Mouse (Mus musculus) limb, embryonic 11.5 days (tissue): Measurements from ENCODE around the gene Polr1c. TPM values are rescaled to one million over a fixed set of nuclear protein-coding genes. Genes with fewer than 3 reads are reported as not detected.

ENCODE experiments used
- ATAC-seq: fragments of 200-750 bp; cut with Nextera tagmentation; 2 replicates; pipeline ENCODE4 v1.8.0; 2017; ENCODE audit warnings: low read depth; ENCODE audit not compliant: insufficient number of reproducible peaks, low FRiP score, low TSS enrichment
- DNase-seq: peaks from one replicate; pipeline ENCODE4 v3.0.0-alpha.2; 2015; ENCODE audit warnings: low spot score
- H3K27ac ChIP-seq: fragments of 300-500 bp; sonication (generic); replicated peaks from 2 replicates; pipeline ENCODE4 v1.5.1; 2014; ENCODE audit warnings: low read depth, mild to moderate bottlenecking, low read length
- H3K27me3 ChIP-seq: fragments of 300-500 bp; sonication (generic); 2 replicates; pipeline ENCODE4 v1.6.1; 2014; ENCODE audit warnings: mild to moderate bottlenecking, low read length, mixed read lengths; ENCODE audit not compliant: control insufficient read depth, insufficient read depth
- H3K36me3 ChIP-seq: fragments of 300-500 bp; sonication (generic); 2 replicates; pipeline ENCODE4 v1.6.1; 2014; ENCODE audit warnings: mild to moderate bottlenecking, low read length, moderate library complexity, mixed read lengths; ENCODE audit not compliant: control insufficient read depth, insufficient read depth
- H3K4me1 ChIP-seq: fragments of 300-500 bp; sonication (generic); 2 replicates; pipeline ENCODE4 v1.6.1; 2014; ENCODE audit warnings: low read length, mixed read lengths; ENCODE audit not compliant: control insufficient read depth, insufficient read depth
- H3K4me2 ChIP-seq: fragments of 300-500 bp; sonication (generic); 2 replicates; pipeline ENCODE4 v1.6.1; 2014; ENCODE audit warnings: low read depth, mild to moderate bottlenecking, moderate library complexity; ENCODE audit not compliant: severe bottlenecking
- H3K4me3 ChIP-seq: fragments of 300-500 bp; sonication (generic); 2 replicates; pipeline ENCODE4 v1.5.1; 2014; ENCODE audit warnings: low read depth, low read length
- H3K9ac ChIP-seq: fragments of 300-500 bp; sonication (generic); 2 replicates; pipeline ENCODE4 v1.6.1; 2014; ENCODE audit warnings: mild to moderate bottlenecking, low read length
- H3K9me3 ChIP-seq: fragments of 300-500 bp; sonication (generic); 2 replicates; pipeline ENCODE4 v1.6.1; 2016; ENCODE audit warnings: low read length; ENCODE audit not compliant: control insufficient read depth
- WGBS: fragments of 180-500 bp; shearing (Covaris S2); extraction: QIAGEN DNeasy Blood & Tissue Kit; methylation state at CpG from one replicate; pipeline ENCODE4 v1.1.7; 2014; 5-methylcytosine and 5-hydroxymethylcytosine counted together
- polyA plus RNA-seq: library from polyadenylated mRNA; unstranded; fragments of >200 nt; fragmentation: Nextera tagmentation; extraction: Ambion mirVana; gene quantifications from 2 replicates; pipeline ENCODE4 v1.2.1, GENCODE M21; 2014

Gene Polr1c
- polyA plus RNA-seq, 1 experiment from 2014 or later = 124 TPM

DNA sequence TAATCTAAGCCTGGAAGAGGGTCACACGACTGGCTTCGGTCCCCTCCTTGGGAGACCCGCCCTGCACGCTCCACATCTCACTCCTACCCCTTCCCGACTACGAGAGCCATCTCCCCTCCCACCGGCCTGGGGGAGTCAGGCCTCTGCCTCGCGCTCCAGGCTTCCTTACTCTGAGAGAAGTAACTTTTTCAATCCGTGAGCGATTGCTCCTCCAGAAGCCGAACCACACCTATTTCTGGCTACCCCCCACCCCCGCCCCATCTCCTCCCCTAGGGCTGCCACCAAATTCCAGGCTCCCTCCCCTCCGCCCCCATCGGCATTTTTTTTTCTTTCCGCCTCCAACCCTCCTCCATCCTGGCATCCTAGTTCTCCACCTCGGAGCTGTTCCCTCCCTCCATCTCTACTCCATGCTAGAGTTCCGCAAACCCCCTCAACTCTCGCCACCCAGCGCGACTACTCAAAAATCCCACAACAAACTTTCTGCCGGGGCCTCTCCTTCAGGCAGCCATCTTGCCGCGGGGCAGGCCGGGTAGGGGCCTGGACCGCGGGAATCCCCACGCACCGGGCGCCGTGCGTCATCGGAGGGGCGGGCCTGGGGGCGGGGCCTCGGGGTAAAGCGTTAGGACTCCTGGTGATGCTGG is 34.7 kb upstream of the Polr1c start, which contains the start of gene Tjap1:
Gene Tjap1 (minus strand): TSS at position 544 of the 641 bp plus-strand sequence.
- Histone ChIP-seq H3K4me2 (peak within 1 kb of the TSS; percentile 93), H3K4me1 (peaks cover 17% of the 10 kb centered on the region), H3K9me3 (no peaks in the 10 kb centered on the region), H3K27ac (peak within 1 kb of the TSS; percentile 90), H3K9ac (peak within 1 kb of the TSS; percentile 75), H3K27me3 (no peaks in the 10 kb centered on the region), H3K4me3 (peak within 1 kb of the TSS; percentile 74), H3K36me3 (peaks cover 5% of the 10 kb centered on the region; the same call in 1 of the 2 replicates)
- under 1% methylated on average over 37 of the region's 37 CpGs for WGBS
- peak; percentile 96 for DNase-seq
- ATAC-seq = peak; percentile 92

DNA sequence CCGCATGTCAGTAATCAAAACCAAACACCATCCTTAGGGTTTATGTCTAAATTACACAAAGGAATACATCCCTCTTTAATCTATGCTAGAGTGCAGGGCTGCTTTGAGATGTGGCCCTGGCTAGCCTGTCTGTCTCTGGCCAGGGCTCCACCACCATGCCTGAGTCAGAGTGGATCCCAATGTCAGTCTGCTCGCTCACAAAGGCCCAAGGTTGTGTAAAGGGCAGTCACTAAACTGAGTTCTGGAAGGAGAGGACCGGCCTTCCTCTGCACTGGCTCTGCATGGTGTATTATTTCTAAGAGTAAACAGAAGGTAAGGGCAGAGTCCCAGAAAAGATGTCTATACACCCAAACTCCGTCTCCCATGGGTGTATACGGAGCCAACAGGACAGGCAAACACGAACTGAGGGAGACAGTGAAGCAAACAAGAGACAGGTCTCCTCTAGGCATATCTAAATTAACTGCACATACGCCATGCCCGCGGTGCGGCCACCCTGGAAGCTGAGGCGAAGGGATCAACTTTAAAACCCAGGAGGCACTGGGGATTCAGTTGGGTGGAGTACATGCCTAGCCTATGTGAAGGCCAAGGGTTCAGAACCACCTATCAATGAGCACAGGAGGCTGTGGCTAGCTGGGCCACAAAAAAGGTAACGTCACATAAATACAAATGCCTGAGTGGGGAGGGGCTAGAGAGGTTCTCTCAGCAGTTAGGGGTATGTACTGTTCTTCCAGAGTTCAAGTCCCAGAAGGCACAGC is 30.3 kb upstream of the Polr1c start:
- 71% methylated on average over 12 of the region's 12 CpGs for WGBS
- DNase-seq = no peak
- Histone ChIP-seq H3K4me2 (no peak overlapping the region), H3K27ac (peak overlapping the region; percentile 50), H3K27me3 (no peaks in the 10 kb centered on the region), H3K9ac (peak overlapping the region; percentile 9; the same call in 1 of the 2 replicates), H3K4me1 (peaks cover 22% of the 10 kb centered on the region), H3K9me3 (no peaks in the 10 kb centered on the region), H3K4me3 (no peak overlapping the region), H3K36me3 (peaks cover 10% of the 10 kb centered on the region; the same call in 1 of the 2 replicates)
- no peak for ATAC-seq

DNA sequence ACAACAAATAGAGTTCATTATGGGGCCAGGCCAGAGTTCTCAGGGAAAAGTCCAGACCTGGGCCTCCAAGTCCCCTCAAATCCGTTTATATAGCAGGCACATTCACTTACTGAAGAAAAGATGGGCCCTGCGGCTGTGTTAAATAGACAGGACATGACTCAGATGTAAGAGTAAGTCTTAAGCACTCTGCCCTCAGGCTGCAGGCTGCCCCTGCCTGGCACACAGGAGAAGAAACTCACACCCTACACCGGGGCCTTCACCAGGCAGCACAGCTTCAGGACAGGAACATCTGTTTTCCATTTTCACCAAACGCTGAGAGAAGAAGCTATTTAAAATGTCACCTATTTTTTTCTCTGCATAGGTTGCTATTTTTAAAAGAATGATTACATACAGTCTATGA is 29.7 kb upstream of the Polr1c start:
- Histone ChIP-seq H3K4me3 (no peak overlapping the region), H3K9ac (no peak overlapping the region), H3K36me3 (peaks cover 13% of the 10 kb centered on the region; the same call in 1 of the 2 replicates), H3K9me3 (no peaks in the 10 kb centered on the region), H3K4me1 (peaks cover 22% of the 10 kb centered on the region), H3K27ac (no peak overlapping the region), H3K4me2 (no peak overlapping the region), H3K27me3 (no peaks in the 10 kb centered on the region)
- no peak for ATAC-seq
- peak; percentile 50 for DNase-seq
- WGBS = 17% methylated on average over 4 of the region's 4 CpGs

DNA sequence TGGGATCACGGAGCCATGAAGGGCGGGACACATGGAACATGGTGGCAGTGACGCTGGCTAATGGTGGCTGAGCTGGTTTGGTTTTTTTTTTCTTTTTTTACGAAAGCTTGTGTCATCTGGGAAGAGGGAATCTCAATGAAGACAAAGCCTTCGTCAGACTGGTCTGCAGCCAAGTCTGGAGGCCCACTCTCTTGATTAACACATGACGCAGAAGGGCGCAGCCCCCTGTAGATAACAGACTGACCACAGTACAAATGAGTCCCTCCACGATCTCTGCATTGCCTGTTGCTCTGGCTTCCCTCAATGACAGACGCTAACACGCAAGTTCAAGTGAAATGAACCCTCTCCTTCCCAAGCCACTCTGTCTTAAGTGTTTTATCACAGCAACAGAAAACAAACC is 27.7 kb upstream of the Polr1c start:
- DNase-seq (no peak), ATAC-seq (no peak)
- Histone ChIP-seq H3K9me3 (no peaks in the 10 kb centered on the region), H3K4me1 (peaks cover 9% of the 10 kb centered on the region), H3K9ac (no peak overlapping the region), H3K27ac (no peak overlapping the region), H3K4me3 (no peak overlapping the region), H3K36me3 (peaks cover 24% of the 10 kb centered on the region), H3K4me2 (no peak overlapping the region), H3K27me3 (no peaks in the 10 kb centered on the region)
- WGBS = 95% methylated on average over 10 of the region's 10 CpGs

DNA sequence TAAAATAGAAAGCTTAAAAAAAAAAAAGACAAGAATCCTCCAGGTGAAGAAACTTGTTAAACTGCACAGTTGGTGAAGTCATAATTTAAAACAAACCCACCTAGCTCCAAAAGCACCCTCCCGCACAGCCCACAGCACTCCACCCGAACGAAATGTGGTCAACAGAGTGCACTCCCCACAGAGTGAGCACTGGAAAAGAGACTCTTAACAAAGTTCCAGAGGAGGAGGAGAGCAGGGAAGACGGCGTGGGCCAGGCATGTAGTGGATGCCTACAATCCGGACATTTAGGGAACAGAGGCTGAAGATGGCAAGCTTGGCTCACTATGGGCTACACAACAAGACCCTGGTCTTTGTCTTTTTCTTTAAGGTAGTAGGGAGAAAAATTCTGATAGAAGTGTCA is 27.2 kb upstream of the Polr1c start:
- H3K4me3 ChIP-seq = no peak overlapping the region
- no peaks in the 10 kb centered on the region for H3K9me3 ChIP-seq
- peaks cover 9% of the 10 kb centered on the region for H3K4me1 ChIP-seq
- H3K4me2 ChIP-seq = no peak overlapping the region
- WGBS = 91% methylated on average over 6 of the region's 6 CpGs
- no peaks in the 10 kb centered on the region for H3K27me3 ChIP-seq
- H3K36me3 ChIP-seq = peaks cover 24% of the 10 kb centered on the region
- DNase-seq (no peak), ATAC-seq (no peak)
- H3K27ac ChIP-seq = no peak overlapping the region
- no peak overlapping the region for H3K9ac ChIP-seq

DNA sequence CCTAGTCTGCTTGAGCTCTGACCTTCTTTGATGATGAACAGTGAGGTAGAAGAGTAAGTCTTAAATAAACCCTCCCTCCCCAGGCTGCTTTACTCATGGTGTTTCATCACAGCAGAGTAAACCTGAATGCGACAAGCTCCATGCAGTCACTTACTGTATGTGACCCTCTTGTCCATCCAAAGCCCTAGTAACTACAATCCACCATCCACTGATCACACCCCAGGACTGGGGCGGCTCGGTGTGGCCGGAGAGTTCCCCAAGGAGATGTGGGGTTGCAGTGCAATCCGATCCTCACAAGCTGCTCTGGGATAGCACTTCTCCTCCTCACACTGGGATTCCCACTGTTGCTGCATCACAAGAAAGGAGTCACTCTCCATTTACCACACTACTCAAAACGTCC is 26.6 kb upstream of the Polr1c start:
- no peak overlapping the region for H3K27ac ChIP-seq
- no peak overlapping the region for H3K9ac ChIP-seq

DNA sequence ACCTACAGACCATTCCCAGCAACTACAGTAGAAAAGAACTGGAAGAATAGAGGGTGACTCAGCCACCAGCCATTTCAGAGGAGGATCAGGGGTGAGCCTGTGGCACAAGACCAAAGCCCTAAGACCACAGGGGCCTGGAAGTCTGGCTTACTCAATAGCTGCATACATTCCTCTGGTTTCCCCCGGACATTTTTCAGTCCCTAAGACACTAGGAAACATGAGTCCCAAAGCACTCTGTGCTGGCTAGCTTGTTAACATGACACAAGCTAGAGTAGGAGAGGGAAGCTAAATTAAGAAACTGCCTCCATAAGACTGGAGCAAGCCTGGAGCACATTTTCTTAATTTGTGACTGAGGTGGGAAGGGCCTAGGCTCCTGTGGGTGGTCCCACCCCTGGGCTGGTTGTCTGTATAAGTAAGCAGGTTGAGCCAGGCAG is 26.0 kb upstream of the Polr1c start:
- ATAC-seq = no peak
- peaks cover 22% of the 10 kb centered on the region for H3K36me3 ChIP-seq
- H3K4me3 ChIP-seq = no peak overlapping the region
- 58% methylated on average over 1 of the region's 1 CpGs for WGBS
- no peak for DNase-seq
- H3K9me3 ChIP-seq = no peaks in the 10 kb centered on the region
- no peak overlapping the region for H3K4me2 ChIP-seq
- H3K9ac ChIP-seq = no peak overlapping the region
- no peaks in the 10 kb centered on the region for H3K27me3 ChIP-seq
- peaks cover 9% of the 10 kb centered on the region for H3K4me1 ChIP-seq
- H3K27ac ChIP-seq = no peak overlapping the region

More for the DNA sequence above, 26.6 kb upstream of the Polr1c start:
- 69% methylated on average over 6 of the region's 6 CpGs for WGBS
- H3K4me1 ChIP-seq = peaks cover 9% of the 10 kb centered on the region
- H3K27me3 ChIP-seq = no peaks in the 10 kb centered on the region
- DNase-seq = no peak
- peaks cover 22% of the 10 kb centered on the region for H3K36me3 ChIP-seq
- H3K4me2 ChIP-seq = no peak overlapping the region
- ATAC-seq = no peak
- H3K4me3 ChIP-seq = no peak overlapping the region
- H3K9me3 ChIP-seq = no peaks in the 10 kb centered on the region

DNA sequence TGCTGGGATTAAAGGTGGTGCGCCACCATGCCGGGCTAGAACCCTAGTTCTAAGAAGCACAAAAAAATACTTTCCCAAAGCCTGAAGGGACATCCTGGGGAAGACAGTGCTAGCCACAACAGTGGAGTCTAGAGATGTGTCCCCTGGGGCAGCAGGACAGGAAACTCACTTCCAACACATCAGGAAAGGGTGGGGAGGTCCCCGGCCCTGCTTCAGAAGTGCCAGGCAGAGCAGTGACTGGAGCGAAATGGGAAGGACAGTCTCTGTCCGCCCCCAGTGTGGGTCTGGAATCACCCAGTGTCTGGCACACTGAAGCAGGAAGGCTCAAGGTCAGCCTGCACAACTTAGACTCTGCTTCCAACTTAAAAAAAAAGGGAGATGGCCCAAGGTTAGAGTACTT is 24.8 kb upstream of the Polr1c start:
- Histone ChIP-seq H3K27me3 (no peaks in the 10 kb centered on the region), H3K9me3 (no peaks in the 10 kb centered on the region), H3K4me2 (no peak overlapping the region), H3K9ac (no peak overlapping the region), H3K4me1 (peaks cover 6% of the 10 kb centered on the region), H3K27ac (no peak overlapping the region), H3K4me3 (no peak overlapping the region), H3K36me3 (peaks cover 20% of the 10 kb centered on the region)
- no peak for DNase-seq
- WGBS = 90% methylated on average over 5 of the region's 5 CpGs
- no peak for ATAC-seq
